Mouse (Mus musculus) kidney, postnatal 0 days (tissue): Measurements from ENCODE around the gene Gm19345. TPM values are rescaled to one million over a fixed set of nuclear protein-coding genes. Genes with fewer than 3 reads are reported as not detected.
A peak's percentile ranks its signal among the peaks of the same experiment; 100 is the strongest.

Experiments used
- ATAC-seq: fragments of 200-750 bp; cut with Nextera tagmentation; replicated peaks from 2 replicates; pipeline ENCODE4 v1.8.0; 2017; ENCODE audit warnings: low read depth, moderate number of reproducible peaks, moderate TSS enrichment, moderate library complexity; ENCODE audit not compliant: low FRiP score
- DNase-seq: peaks from one replicate; pipeline ENCODE4 v3.0.0-alpha.2; 2016; ENCODE audit warnings: low spot score
- H3K27ac ChIP-seq: fragments of 300-500 bp; sonication (generic); 2 replicates; pipeline ENCODE4 v1.5.1; 2014; ENCODE audit warnings: mild to moderate bottlenecking
- H3K27me3 ChIP-seq: fragments of 300-500 bp; sonication (generic); 2 replicates; pipeline ENCODE4 v1.6.1; 2014; ENCODE audit warnings: low read length, mixed read lengths; ENCODE audit not compliant: insufficient read depth
- H3K36me3 ChIP-seq: fragments of 300-500 bp; sonication (generic); 2 replicates; pipeline ENCODE4 v1.6.1; 2014; ENCODE audit warnings: low read length, mixed read lengths; ENCODE audit not compliant: insufficient read depth
- H3K4me1 ChIP-seq: fragments of 300-500 bp; sonication (generic); replicated peaks from 2 replicates; pipeline ENCODE4 v1.6.1; 2014; ENCODE audit warnings: antibody characterized with exemption, low read length, mixed read lengths; ENCODE audit not compliant: insufficient read depth
- H3K4me2 ChIP-seq: fragments of 300-500 bp; sonication (generic); 2 replicates; pipeline ENCODE4 v1.6.1; 2014; ENCODE audit warnings: mild to moderate bottlenecking, low read length, moderate library complexity, mixed read lengths
- H3K4me3 ChIP-seq: fragments of 300-500 bp; sonication (generic); replicated peaks from 2 replicates; pipeline ENCODE4 v1.5.1; 2014; ENCODE audit warnings: low read depth, low read length
- H3K9ac ChIP-seq: fragments of 300-500 bp; sonication (generic); 2 replicates; pipeline ENCODE4 v1.6.1; 2014; ENCODE audit warnings: low read depth, low read length
- H3K9me3 ChIP-seq: fragments of 300-500 bp; sonication (generic); replicated peaks from 2 replicates; pipeline ENCODE4 v1.6.1; 2016; ENCODE audit warnings: low read length, inconsistent platforms, mixed read lengths
- CTCF ChIP-seq: IDR thresholded peaks from 2 replicates; pipeline ENCODE4 v1.5.1; 2016; ENCODE audit warnings: antibody characterized with exemption, low read depth, mild to moderate bottlenecking, moderate library complexity
- WGBS: fragments of 180-500 bp; shearing (Covaris S2); extraction: QIAGEN DNeasy Blood & Tissue Kit; methylation state at CpG from one replicate; pipeline ENCODE4 v1.1.7; 2014; 5-methylcytosine and 5-hydroxymethylcytosine counted together
- polyA plus RNA-seq: library from polyadenylated mRNA; unstranded; fragments of >200 nt; fragmentation: Nextera tagmentation; extraction: Ambion mirVana; gene quantifications from 2 replicates; pipeline ENCODE4 v1.2.1, GENCODE M21; 2015

Gm19345 gene
- polyA plus RNA-seq, 1 experiment from 2014 or later: not detected

DNA sequence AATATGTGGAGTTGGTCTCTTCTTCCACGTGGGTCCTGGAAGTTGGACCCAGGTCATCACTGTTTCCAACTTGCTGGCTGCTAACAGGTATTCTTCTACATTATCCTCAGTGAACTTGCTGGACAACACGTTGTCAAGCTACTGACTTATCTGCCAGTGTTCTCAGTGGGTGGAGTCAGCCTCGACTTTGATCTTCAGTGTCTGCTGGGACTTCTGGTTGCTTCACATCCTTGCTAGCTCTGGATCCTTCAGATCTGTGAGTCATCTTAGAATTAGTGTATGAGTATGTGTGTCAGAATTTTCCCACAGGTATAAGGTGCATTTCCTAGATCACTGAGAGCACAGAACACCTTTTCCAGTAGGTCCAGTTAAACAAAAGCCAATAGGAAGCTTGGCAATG lies 15.0 kb upstream of the Gm19345 start:
- DNase-seq: no peak
- Histone ChIP-seq H3K27me3 (no peaks in the 10 kb centered on the region), H3K4me2 (no peak overlapping the region), H3K4me1 (no peaks in the 10 kb centered on the region), H3K9me3 (no peaks in the 10 kb centered on the region), H3K36me3 (no peaks in the 10 kb centered on the region), H3K9ac (no peak overlapping the region), H3K4me3 (no peak overlapping the region), H3K27ac (no peak overlapping the region)
- WGBS: 66% methylated on average over 3 of the region's 3 CpGs
- TF ChIP-seq CTCF: no peak
- ATAC-seq: no peak

DNA sequence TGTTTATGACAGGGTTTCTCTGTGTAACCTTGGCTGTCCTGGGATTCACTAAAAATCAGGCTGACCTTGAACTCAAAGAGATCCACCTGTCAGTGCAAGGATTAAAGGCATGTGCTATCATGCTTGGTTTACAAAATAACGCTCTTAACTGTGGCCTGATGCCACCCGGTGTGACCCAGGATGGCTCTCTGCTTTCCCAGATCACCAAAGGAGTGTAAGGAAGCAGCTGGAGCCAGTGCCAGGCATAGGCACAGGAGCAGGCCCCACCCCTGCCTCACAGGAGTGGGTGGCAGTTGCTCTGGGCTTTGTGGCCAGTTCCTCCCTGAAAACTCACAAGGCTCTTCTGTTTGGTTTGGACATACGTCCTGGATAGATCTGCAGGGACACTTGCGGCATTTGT lies 11.4 kb upstream of the Gm19345 start:
- Histone ChIP-seq H3K9me3 (no peaks in the 10 kb centered on the region), H3K9ac (no peak overlapping the region), H3K36me3 (no peaks in the 10 kb centered on the region), H3K4me1 (no peaks in the 10 kb centered on the region), H3K27ac (no peak overlapping the region), H3K4me3 (no peak overlapping the region), H3K4me2 (no peak overlapping the region), H3K27me3 (no peaks in the 10 kb centered on the region)
- no peak for TF ChIP-seq CTCF
- WGBS: 79% methylated on average over 4 of the region's 4 CpGs
- DNase-seq (no peak), ATAC-seq (no peak)

DNA sequence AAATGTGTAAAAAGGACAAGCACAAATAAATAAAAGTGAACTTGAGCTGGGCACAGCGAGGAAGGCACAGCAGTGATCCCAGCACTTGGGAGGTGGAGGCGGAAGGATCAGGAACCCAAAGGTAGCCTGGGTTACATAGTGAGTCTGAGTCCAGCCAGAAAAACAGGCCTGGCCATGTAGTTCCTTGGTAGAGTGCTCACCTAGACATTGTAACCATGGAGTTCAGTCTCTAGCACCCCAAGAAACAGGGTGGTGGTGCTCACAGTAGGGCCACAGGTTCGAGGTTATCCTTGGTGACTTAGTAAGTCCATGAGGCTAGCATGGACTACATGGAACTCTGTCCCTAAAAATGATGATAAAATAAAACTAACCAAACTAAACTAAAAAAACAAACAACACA lies 10.9 kb upstream of the Gm19345 start:
- WGBS: 87% methylated on average over 3 of the region's 3 CpGs
- Histone ChIP-seq H3K4me2 (no peak overlapping the region), H3K36me3 (no peaks in the 10 kb centered on the region), H3K4me1 (no peaks in the 10 kb centered on the region), H3K9me3 (no peaks in the 10 kb centered on the region), H3K27me3 (no peaks in the 10 kb centered on the region), H3K27ac (no peak overlapping the region), H3K9ac (no peak overlapping the region), H3K4me3 (no peak overlapping the region)
- no peak for ATAC-seq
- no peak for TF ChIP-seq CTCF
- DNase-seq: no peak

DNA sequence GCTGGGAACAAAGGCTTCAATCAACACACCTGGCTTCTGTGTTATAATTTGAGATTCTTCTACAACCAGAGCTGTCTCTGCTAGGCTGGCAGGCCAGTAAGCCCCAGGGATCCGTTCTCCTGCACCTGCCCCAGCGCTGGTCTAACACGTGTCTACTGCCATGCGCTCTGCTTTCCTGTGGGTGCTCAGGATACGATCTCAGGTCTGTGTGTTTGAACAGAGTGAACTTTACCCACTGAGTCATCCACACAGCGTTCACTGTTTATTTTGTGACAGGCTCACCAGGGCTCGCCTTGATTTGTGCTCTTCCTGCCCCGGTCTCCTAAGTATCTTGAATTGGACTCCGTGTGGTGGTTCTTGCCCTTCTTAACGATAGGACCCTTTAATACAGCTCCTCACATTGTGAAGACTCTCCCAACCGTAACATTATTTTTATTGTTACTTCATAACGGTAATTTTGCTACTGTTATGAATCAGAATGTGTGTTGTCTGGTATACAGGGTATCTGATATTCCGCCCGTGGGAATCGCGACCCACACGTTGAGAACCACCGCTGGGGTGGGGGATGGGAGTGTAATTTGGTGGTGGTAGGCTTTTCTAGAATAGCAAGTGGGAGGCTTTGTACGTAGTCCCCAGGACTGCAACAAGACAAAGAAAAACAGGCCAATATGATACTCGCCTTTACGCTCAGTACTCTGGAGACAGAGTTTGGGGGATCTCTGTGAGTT lies 10.0 kb upstream of the Gm19345 start:
- ATAC-seq: no peak
- H3K36me3 ChIP-seq: no peaks in the 10 kb centered on the region
- WGBS: 73% methylated on average over 21 of the region's 21 CpGs
- H3K27ac ChIP-seq: no peak overlapping the region
- no peaks in the 10 kb centered on the region for H3K9me3 ChIP-seq
- H3K4me3 ChIP-seq: no peak overlapping the region
- H3K4me2 ChIP-seq: no peak overlapping the region
- no peak for DNase-seq
- no peak for TF ChIP-seq CTCF
- H3K9ac ChIP-seq: no peak overlapping the region
- H3K4me1 ChIP-seq: no peaks in the 10 kb centered on the region
- no peaks in the 10 kb centered on the region for H3K27me3 ChIP-seq

DNA sequence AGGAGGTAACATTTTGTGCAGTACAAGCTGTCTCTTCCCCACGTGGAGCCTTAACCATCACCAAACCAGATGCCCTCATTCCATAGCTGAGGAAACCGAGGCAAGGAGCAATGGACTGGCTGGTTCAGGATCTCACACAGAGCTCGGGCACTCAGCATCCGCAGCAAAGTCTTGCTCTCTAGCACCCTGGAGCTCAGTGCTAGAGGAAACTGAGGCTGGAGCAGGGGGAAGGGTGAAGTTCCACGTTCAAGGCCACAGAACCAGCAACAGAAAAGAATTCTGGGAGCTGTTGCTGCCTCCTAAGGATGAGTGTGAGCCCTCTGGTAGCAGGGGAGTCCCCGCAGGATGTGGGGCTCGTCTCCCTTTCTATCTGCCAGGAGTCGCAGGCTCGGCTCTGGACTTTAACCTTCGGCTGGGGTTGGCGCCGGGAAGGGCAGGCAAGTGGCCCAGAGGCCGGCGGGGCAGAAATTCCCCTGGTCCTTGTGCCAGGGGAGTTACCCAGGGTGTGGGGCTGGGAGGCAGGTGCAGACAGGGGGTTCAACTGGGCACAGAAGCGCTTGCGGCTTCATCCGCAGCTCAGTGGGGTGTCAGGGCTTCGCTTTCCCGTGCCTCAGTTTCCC lies 8.8 kb upstream of the Gm19345 start:
- peak; percentile 55; the same call in 1 of the 2 replicates for ATAC-seq
- no peak for DNase-seq
- 35% methylated on average over 19 of the region's 19 CpGs for WGBS

DNA sequence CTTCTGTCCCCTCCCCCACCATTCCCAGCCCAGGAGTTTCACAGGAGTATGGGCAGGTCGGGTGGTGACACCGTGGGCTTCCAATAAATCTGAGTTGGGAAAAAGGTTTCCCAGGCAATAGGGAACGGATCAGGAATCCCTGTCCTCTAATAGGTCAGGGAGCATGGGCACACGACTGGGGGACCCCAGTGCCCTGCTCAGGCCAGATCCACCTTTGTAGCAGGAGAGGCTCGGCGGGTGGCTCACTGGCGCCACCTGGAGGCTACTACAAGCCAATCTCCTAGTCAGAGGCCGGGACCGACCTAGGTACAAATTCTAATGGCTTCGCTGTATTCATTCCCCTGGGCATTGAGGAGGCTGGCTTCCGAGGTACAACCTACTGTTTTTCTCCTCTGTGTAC lies 8.2 kb upstream of the Gm19345 start:
- Histone ChIP-seq H3K27me3 (no peaks in the 10 kb centered on the region), H3K4me3 (no peak overlapping the region), H3K9me3 (no peaks in the 10 kb centered on the region), H3K9ac (no peak overlapping the region), H3K4me1 (no peaks in the 10 kb centered on the region), H3K36me3 (no peaks in the 10 kb centered on the region), H3K27ac (no peak overlapping the region), H3K4me2 (no peak overlapping the region)
- 3% methylated on average over 11 of the region's 11 CpGs for WGBS
- peak; percentile 90 for TF ChIP-seq CTCF
- ATAC-seq: peak; percentile 80
- DNase-seq: peak; percentile 79

More for the DNA sequence above, 8.8 kb upstream of the Gm19345 start:
- Histone ChIP-seq H3K4me2 (no peak overlapping the region), H3K9me3 (no peaks in the 10 kb centered on the region), H3K4me3 (no peak overlapping the region), H3K36me3 (no peaks in the 10 kb centered on the region), H3K4me1 (no peaks in the 10 kb centered on the region), H3K27me3 (no peaks in the 10 kb centered on the region), H3K9ac (no peak overlapping the region), H3K27ac (no peak overlapping the region)
- TF ChIP-seq CTCF: no peak
